Mouse (Mus musculus) layer of hippocampus, adult 2 months (tissue): ENCODE measurements around the gene Taf1d. TPM values are rescaled to one million over a fixed set of nuclear protein-coding genes. Genes with fewer than 3 reads are reported as not detected.
A peak's percentile ranks its signal among the peaks of the same experiment; 100 is the strongest.

Source experiments
- DNase-seq, 2 experiments: peaks; one replicate each; pipeline ENCODE4 v3.0.0; 2022; ENCODE audit warnings: low spot score in 2 of 2
- H3K27ac ChIP-seq: fragments of 200-600 bp; 2 replicates; pipeline ENCODE4 v1.8.1; 2022
- H3K4me3 ChIP-seq: fragments of 200-600 bp; 2 replicates; pipeline ENCODE4 v1.8.1; 2022; ENCODE audit warnings: mild to moderate bottlenecking
- CTCF ChIP-seq: fragments of 200-600 bp; conservative IDR thresholded peaks from 2 replicates; pipeline ENCODE4 v1.8.1; 2022; ENCODE audit warnings: antibody characterized with exemption, mild to moderate bottlenecking, moderate library complexity
- long read RNA-seq, 2 experiments: library from polyadenylated mRNA; stranded (forward); transcript quantifications; one replicate each; pipeline ENCODE4 v2.0.0; 2021; ENCODE audit warnings: borderline mapping rate in 2 of 2
- total RNA-seq, 2 experiments: library from RNA; stranded (reverse); gene quantifications; 2 replicates each; pipeline ENCODE4 v1.2.3; 2021

Gene Taf1d
- total RNA-seq = 10 to 100 TPM; 33.2 to 33.5 TPM
- long read RNA-seq, experiment 1, partial matches to known transcripts = 0 of 8 reads
- long read RNA-seq, experiment 1, other reads (novel, unspliced or antisense) = 5 of 8 reads
- long read RNA-seq, experiment 2, partial matches to known transcripts = 2 of 12 reads
- long read RNA-seq, experiment 2, other reads (novel, unspliced or antisense) = 6 of 12 reads

GRCm38 (mm10) chr9:15305503-15306397, at the start of gene Taf1d:
Gene Taf1d, plus strand, starts transcription at chr9:15306214.
- TF ChIP-seq CTCF = no peak; the same call in 1 of the 2 replicates
- peak; percentile 95 to 97 for DNase-seq
- Histone ChIP-seq H3K27ac (peak within 1 kb of the TSS; percentile 90), H3K4me3 (peak within 1 kb of the TSS; percentile 100)

GRCm38 (mm10) chr9:15256214-15256613, 49.8 kb upstream of the Taf1d start:
- DNase-seq = no peak
- TF ChIP-seq CTCF = no peak
- Histone ChIP-seq H3K27ac (no peak overlapping the region), H3K4me3 (no peak overlapping the region)

GRCm38 (mm10) chr9:15261980-15262379, 44.0 kb upstream of the Taf1d start:
- Histone ChIP-seq H3K4me3 (no peak overlapping the region), H3K27ac (no peak overlapping the region)
- no peak for DNase-seq
- TF ChIP-seq CTCF = no peak

GRCm38 (mm10) chr9:15263487-15263886, 42.5 kb upstream of the Taf1d start:
- Histone ChIP-seq H3K27ac (no peak overlapping the region), H3K4me3 (no peak overlapping the region)
- no peak for TF ChIP-seq CTCF
- no peak for DNase-seq

GRCm38 (mm10) chr9:15273981-15274380, 32.0 kb upstream of the Taf1d start:
- no peak for DNase-seq
- H3K27ac ChIP-seq = no peak overlapping the region
- TF ChIP-seq CTCF = no peak
- no peak overlapping the region for H3K4me3 ChIP-seq

GRCm38 (mm10) chr9:15276855-15277254, 29.2 kb upstream of the Taf1d start:
- Histone ChIP-seq H3K4me3 (no peak overlapping the region), H3K27ac (no peak overlapping the region)
- no peak for TF ChIP-seq CTCF
- no peak for DNase-seq

- H3K4me3 ChIP-seq = no peak overlapping the region; the same call in 1 of the 2 replicates
- no peak for TF ChIP-seq CTCF
- no peak overlapping the region for H3K27ac ChIP-seq
- no peak for DNase-seq
Measured at GRCm38 (mm10) chr9:15278343-15278742, 27.7 kb upstream of the Taf1d start.

- Histone ChIP-seq H3K4me3 (peak overlapping the region; percentile 99), H3K27ac (peak overlapping the region; percentile 93)
- DNase-seq = no peak
- TF ChIP-seq CTCF = no peak
Measured at GRCm38 (mm10) chr9:15279139-15279648, 26.8 kb upstream of the Taf1d start.

- H3K27ac ChIP-seq = peak within 1 kb of the TSS; percentile 93
- DNase-seq = peak; percentile 93 to 95
- H3K4me3 ChIP-seq = peak within 1 kb of the TSS; percentile 99
- TF ChIP-seq CTCF = peak; percentile 18
Measured at GRCm38 (mm10) chr9:15279649-15280490, 26.1 kb upstream of the Taf1d start, which contains the start of gene Med17. Gene Med17, minus strand, starts transcription at chr9:15279931.

- Histone ChIP-seq H3K27ac (peak overlapping the region; percentile 93), H3K4me3 (peak overlapping the region; percentile 99)
- DNase-seq = no peak
- no peak for TF ChIP-seq CTCF
Measured at GRCm38 (mm10) chr9:15280491-15280879, 25.5 kb upstream of the Taf1d start.

- Histone ChIP-seq H3K27ac (no peak overlapping the region), H3K4me3 (no peak overlapping the region)
- TF ChIP-seq CTCF = peak; percentile 54
- DNase-seq = no peak
Measured at GRCm38 (mm10) chr9:15285443-15285842, 20.6 kb upstream of the Taf1d start.

- peak; percentile 27; the same call in 1 of the 2 replicates for TF ChIP-seq CTCF
- no peak for DNase-seq
- Histone ChIP-seq H3K4me3 (no peak overlapping the region), H3K27ac (no peak overlapping the region)
Measured at GRCm38 (mm10) chr9:15287846-15288245, 18.2 kb upstream of the Taf1d start.
